Mouse (Mus musculus): ENCODE data around the gene Prkg2. TPM values are rescaled to one million over a fixed set of nuclear protein-coding genes. Genes with fewer than 3 reads are reported as not detected.

Gene Prkg2
- total RNA-seq, 2 experiments from 2014 or later, result not detected

- no peak for ATAC-seq (ENCODE audit: poor library complexity, severe bottlenecking)
These were observed 58.8 kb downstream of the Prkg2 start for GRCm38 (mm10) chr5:98978316-98978715.

DNA sequence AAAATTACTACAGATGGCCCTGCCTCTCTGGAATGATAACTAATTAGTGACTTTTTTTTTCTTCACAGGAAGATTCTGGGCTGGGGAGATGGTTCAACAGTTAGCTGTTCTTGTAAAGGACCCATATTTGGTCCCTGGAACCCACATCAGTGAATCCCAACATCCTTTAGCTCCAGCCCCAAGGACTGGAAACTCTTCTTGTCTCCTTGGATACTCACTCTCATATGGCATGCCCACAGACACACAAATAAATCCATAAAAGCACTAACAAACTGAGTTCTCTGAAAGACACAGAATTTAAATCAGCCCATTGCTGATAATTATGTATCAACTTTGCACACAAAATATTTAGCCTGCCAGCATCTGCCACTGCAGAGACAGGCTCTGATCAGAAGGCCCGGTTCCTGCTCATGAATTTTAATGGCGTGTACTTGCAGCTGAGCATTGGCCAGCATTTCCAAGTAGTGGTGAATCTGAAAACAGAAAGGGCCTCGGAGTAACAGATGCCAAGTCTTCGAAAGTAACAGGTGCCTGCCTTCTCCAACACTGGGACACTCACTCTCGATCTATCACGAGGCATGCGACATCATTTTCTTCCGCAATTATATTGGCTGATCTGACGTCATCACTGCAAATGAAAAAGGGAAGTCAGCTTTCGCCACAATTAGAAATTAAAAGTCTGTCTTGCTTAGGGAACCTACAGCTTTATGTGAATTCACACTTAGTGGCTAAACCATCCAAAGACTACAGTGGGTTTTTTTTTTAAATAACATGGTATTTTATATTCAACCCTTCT is 61.1 kb downstream of the Prkg2 start:
- no peak for ATAC-seq (ENCODE audit: poor library complexity, severe bottlenecking)

GRCm38 (mm10) chr5:98966679-98967078 is 70.5 kb downstream of the Prkg2 start:
- no peak for ATAC-seq (ENCODE audit: poor library complexity, severe bottlenecking)

- ATAC-seq (ENCODE audit: poor library complexity, severe bottlenecking), result no peak
These were observed 72.0 kb downstream of the Prkg2 start for GRCm38 (mm10) chr5:98965139-98965538.

GRCm38 (mm10) chr5:98964367-98964766 is 72.8 kb downstream of the Prkg2 start:
- no peak for ATAC-seq (ENCODE audit: poor library complexity, severe bottlenecking)

DNA sequence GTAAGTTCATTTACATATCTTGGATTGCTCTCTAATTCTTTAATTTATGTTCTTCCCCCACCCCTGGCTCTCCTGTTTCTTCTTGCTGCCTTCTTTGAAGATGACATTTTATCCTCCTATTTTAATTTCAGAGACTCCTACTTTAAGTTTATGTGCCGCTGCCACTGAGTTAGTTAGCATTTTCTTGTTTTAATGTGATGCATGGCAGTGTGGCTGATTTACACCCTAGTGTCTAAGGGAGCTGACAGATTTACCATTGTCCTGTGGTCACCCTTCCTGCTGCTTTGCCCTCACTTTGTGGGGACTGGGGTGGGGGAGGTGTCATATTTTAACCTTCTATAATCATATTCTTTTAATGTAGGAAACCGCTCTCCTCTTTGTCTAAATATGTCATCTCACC is 74.7 kb downstream of the Prkg2 start:
- no peak for ATAC-seq (ENCODE audit: poor library complexity, severe bottlenecking)

- no peak for ATAC-seq (ENCODE audit: poor library complexity, severe bottlenecking)
These were observed 81.6 kb downstream of the Prkg2 start for GRCm38 (mm10) chr5:98955576-98955975.

- ATAC-seq (ENCODE audit: poor library complexity, severe bottlenecking), result no peak
These were observed 83.8 kb downstream of the Prkg2 start for GRCm38 (mm10) chr5:98953386-98953785.

DNA sequence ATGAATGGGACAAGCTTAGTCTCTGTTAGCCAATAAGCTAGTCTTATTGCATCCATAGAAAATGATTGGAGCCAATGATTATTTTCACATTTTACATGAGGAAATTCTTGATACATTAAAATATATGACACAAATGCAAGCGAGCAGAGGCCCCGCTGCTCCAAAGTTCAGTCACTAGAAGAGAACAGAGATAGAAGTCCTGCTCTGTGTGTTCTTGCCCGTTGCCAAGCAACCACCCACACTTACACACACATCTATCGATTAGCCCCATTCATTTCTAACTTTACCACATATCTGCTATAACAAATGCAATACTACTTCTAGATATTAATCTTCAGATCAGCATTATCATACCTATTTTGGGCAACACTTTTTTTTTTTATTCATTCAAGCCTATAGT is 85.6 kb downstream of the Prkg2 start:
- ATAC-seq (ENCODE audit: poor library complexity, severe bottlenecking), result no peak

GRCm38 (mm10) chr5:98950495-98951092 is 86.6 kb downstream of the Prkg2 start:
- no peak for ATAC-seq (ENCODE audit: poor library complexity, severe bottlenecking)

- ATAC-seq (ENCODE audit: poor library complexity, severe bottlenecking), result no peak
These were observed 87.4 kb downstream of the Prkg2 start for GRCm38 (mm10) chr5:98949784-98950183.

DNA sequence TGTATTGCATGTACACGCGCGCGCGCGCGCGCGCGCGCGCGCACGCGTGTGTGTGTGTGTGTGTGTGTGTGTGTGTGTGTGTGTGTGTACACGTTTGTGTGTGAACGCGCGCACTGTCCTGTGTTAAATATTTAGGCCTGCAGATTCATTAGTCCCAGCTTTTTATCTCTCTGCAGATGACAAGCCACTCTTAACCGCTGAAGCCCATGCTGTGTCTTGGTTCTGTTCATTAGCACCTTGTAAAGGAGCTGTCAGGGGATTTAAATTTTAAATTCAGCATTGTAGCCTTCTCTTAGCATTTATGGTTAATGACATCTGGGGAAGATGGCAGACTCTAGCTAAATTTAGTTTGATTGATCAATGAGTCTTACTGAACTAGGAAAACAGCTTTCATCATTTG is 90.5 kb downstream of the Prkg2 start:
- no peak for ATAC-seq (ENCODE audit: poor library complexity, severe bottlenecking)

DNA sequence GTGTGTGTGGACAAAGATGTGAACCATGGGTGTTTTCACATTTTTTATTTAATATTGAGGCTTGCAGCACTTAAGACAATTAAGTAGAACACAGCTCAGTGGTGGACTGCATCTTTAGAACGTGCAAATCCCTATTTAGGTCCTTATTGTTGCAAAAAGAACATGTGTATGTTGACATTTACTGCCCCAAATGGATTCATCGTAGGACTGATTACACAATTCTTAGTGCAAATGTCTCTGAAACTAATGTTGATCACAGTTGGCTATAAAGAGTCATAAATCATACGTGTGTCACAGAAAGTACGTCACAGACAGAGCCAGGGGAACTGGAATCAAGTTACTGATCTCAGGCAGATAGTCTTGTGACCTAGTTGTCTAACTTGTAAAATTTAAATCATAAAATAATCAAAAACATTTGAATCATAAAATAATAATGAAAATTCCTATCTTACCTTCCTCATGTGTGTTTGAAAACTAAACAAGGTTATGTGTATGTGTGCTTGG is 91.0 kb downstream of the Prkg2 start:
- ATAC-seq (ENCODE audit: poor library complexity, severe bottlenecking), result no peak

GRCm38 (mm10) chr5:98943776-98944175 is 93.4 kb downstream of the Prkg2 start:
- no peak for ATAC-seq (ENCODE audit: poor library complexity, severe bottlenecking)

DNA sequence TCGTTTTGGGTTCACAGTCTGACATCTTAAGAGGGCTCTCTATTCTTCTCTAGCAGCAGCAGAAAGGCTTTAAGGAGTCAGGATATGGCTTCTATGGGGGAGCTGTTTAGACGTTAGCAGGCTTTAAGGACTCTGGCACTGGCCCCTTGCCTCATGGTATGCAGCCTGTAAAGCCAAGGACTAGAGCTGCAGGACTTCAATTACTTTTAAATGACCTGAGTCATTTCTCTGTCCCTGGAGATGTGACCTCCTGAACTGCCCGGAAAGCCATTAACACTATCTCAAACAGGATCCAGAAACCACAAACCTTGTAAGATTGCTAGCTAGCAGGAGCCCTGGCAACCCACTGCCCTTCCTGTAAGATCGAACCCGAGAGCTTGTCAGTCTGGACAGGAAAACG is 96.4 kb downstream of the Prkg2 start:
- ATAC-seq (ENCODE audit: poor library complexity, severe bottlenecking), result no peak

DNA sequence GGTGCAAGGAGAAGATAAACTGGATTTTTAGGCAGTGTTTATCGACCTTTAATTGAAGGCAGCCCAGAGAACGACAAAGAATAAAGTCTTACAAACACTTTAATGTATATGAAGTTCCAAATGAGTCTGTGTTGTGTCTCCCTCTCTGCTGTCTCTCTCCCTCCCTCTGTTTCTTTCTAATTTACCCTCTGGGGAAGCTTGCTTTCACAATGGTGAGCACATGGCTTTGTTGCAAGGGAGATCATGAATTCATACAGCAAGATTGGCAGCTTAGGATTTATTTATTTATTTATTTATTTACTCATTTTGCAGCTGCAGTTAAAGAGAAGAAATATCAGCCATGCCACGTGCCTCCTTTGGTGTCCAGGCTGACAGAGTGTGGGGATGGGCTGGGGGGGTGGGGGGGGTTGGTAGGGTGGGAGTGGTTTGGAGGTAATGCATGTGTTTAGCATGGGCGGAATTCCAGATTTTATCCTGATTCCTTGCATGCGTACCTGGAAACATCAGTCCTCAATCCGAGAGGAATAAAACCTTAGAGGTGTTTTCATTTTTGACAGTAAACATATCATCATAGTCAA is 97.4 kb downstream of the Prkg2 start:
- no peak for ATAC-seq (ENCODE audit: poor library complexity, severe bottlenecking)

- ATAC-seq (ENCODE audit: poor library complexity, severe bottlenecking), result no peak
These were observed 98.0 kb downstream of the Prkg2 start for GRCm38 (mm10) chr5:98939116-98939515.

- no peak for ATAC-seq (ENCODE audit: poor library complexity, severe bottlenecking)
These were observed 99.3 kb downstream of the Prkg2 start for GRCm38 (mm10) chr5:98937879-98938278.

DNA sequence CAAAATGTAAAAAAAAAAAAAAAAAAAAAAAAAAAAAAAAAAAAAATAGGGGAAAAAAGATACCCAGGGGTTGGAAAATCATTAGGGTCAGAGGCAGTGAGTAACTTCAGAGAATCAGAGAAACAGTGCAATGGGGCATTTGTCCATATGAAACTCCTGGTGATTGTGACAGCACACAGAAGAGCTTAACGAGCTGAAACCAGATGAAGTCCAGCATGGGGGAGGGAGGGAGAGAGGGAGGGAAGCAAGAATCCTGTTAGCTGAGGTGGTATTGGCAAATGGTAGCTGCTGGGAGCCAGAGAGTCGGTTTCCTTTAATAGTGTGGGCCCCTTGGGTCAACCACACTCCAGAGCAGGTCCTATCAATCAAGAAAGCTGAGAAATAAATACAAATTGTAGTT is 100.5 kb downstream of the Prkg2 start:
- no peak for ATAC-seq (ENCODE audit: poor library complexity, severe bottlenecking)

GRCm38 (mm10) chr5:98935930-98936329 is 101.2 kb downstream of the Prkg2 start:
- no peak for ATAC-seq (ENCODE audit: poor library complexity, severe bottlenecking)

- ATAC-seq (ENCODE audit: poor library complexity, severe bottlenecking), result no peak
These were observed 114.2 kb downstream of the Prkg2 start for GRCm38 (mm10) chr5:98922921-98923320.

GRCm38 (mm10) chr5:98921608-98922007 is 115.5 kb downstream of the Prkg2 start:
- no peak for ATAC-seq (ENCODE audit: poor library complexity, severe bottlenecking)
